Mouse (Mus musculus): Measurements from ENCODE around the gene Zfp385b. TPM values are rescaled to one million over a fixed set of nuclear protein-coding genes. Genes with fewer than 3 reads are reported as not detected.

The Zfp385b gene
- polyA plus RNA-seq, 1 experiment = 0.28 TPM

GRCm38 (mm10) chr2:77502458-77502857 is 317.0 kb downstream of the Zfp385b start:
- TF ChIP-seq TCF3 (IDR thresholded peaks at IDR 0.05; ENCODE audit: insufficient read length, low read depth) = no peak
- no peak for TF ChIP-seq MYOG (IDR thresholded peaks at IDR 0.05; ENCODE audit: control insufficient read depth in 1 of 3, insufficient read depth in 1 of 3, insufficient read length in 2 of 3, low read depth in 2 of 3)
- no peak for TF ChIP-seq CEBPB (IDR thresholded peaks at IDR 0.05; ENCODE audit: insufficient read depth, poor library complexity, severe bottlenecking)
- TF ChIP-seq POLR2A (IDR thresholded peaks at IDR 0.05; ENCODE audit: insufficient read length, low read depth) = no peak
- TF ChIP-seq TCF12 (IDR thresholded peaks at IDR 0.05; ENCODE audit: insufficient read depth, poor library complexity, severe bottlenecking) = no peak
- no peak for TF ChIP-seq MAX (IDR thresholded peaks at IDR 0.05; ENCODE audit: low read depth)
- no peak for TF ChIP-seq SRF (IDR thresholded peaks at IDR 0.05; ENCODE audit: control insufficient read depth, insufficient read length, low read depth)
- no peak for TF ChIP-seq POLR2AphosphoS2 (IDR thresholded peaks at IDR 0.05; ENCODE audit: insufficient read length, low read depth)
- TF ChIP-seq MYOD1 (IDR thresholded peaks at IDR 0.05; ENCODE audit: control insufficient read depth in 1 of 3, insufficient read length in 2 of 3, low read depth in 2 of 3) = no peak
- TF ChIP-seq USF1 (IDR thresholded peaks at IDR 0.05; ENCODE audit: low read depth) = no peak
- TF ChIP-seq E2F4 (IDR thresholded peaks at IDR 0.05; ENCODE audit: insufficient read depth) = no peak
- no peak for TF ChIP-seq REST (IDR thresholded peaks at IDR 0.05; ENCODE audit: insufficient read depth, insufficient read length)
- no peak overlapping the region for H3ac ChIP-seq (ENCODE audit: control insufficient read depth, insufficient read length)
- no peak overlapping the region for H3K4me3 ChIP-seq
- peaks cover 4% of the 10 kb centered on the region for H3K27me3 ChIP-seq (ENCODE audit: control insufficient read depth, insufficient read depth, insufficient read length)
- no peaks in the 10 kb centered on the region for H3K36me3 ChIP-seq (ENCODE audit: control insufficient read depth, insufficient read depth)
- no peaks in the 10 kb centered on the region for H3K79me2 ChIP-seq (ENCODE audit: control insufficient read depth, insufficient read depth)
- H3K4me2 ChIP-seq (ENCODE audit: low read depth) = no peak overlapping the region

- no peak overlapping the region for H3ac ChIP-seq (ENCODE audit: control insufficient read depth, insufficient read length)
- H3K79me2 ChIP-seq (ENCODE audit: control insufficient read depth, insufficient read depth) = no peaks in the 10 kb centered on the region
- peaks cover 4% of the 10 kb centered on the region for H3K27me3 ChIP-seq (ENCODE audit: control insufficient read depth, insufficient read depth, insufficient read length)
- TF ChIP-seq POLR2A (IDR thresholded peaks at IDR 0.05; ENCODE audit: insufficient read length, low read depth) = no peak
- no peak for TF ChIP-seq POLR2AphosphoS2 (IDR thresholded peaks at IDR 0.05; ENCODE audit: insufficient read length, low read depth)
- no peak for TF ChIP-seq SRF (IDR thresholded peaks at IDR 0.05; ENCODE audit: control insufficient read depth, insufficient read length, low read depth)
- TF ChIP-seq MYOG (IDR thresholded peaks at IDR 0.05; ENCODE audit: control insufficient read depth in 1 of 3, insufficient read depth in 1 of 3, insufficient read length in 2 of 3, low read depth in 2 of 3) = no peak
- TF ChIP-seq TCF3 (IDR thresholded peaks at IDR 0.05; ENCODE audit: insufficient read length, low read depth) = no peak
- TF ChIP-seq MYOD1 (IDR thresholded peaks at IDR 0.05; ENCODE audit: control insufficient read depth in 1 of 3, insufficient read length in 2 of 3, low read depth in 2 of 3) = no peak
- TF ChIP-seq USF1 (IDR thresholded peaks at IDR 0.05; ENCODE audit: low read depth) = no peak
- no peak for TF ChIP-seq TCF12 (IDR thresholded peaks at IDR 0.05; ENCODE audit: insufficient read depth, poor library complexity, severe bottlenecking)
- TF ChIP-seq CEBPB (IDR thresholded peaks at IDR 0.05; ENCODE audit: insufficient read depth, poor library complexity, severe bottlenecking) = no peak
- no peak for TF ChIP-seq E2F4 (IDR thresholded peaks at IDR 0.05; ENCODE audit: insufficient read depth)
- TF ChIP-seq MAX (IDR thresholded peaks at IDR 0.05; ENCODE audit: low read depth) = no peak
- no peak overlapping the region for H3K4me3 ChIP-seq
- no peak overlapping the region for H3K4me2 ChIP-seq (ENCODE audit: low read depth)
- no peaks in the 10 kb centered on the region for H3K36me3 ChIP-seq (ENCODE audit: control insufficient read depth, insufficient read depth)
Observed at GRCm38 (mm10) chr2:77500480-77500879, 319.0 kb downstream of the Zfp385b start.

- Histone ChIP-seq H3K36me3 (ENCODE audit: control insufficient read depth, insufficient read depth) (no peaks in the 10 kb centered on the region), H3ac (ENCODE audit: control insufficient read depth, insufficient read length) (no peak overlapping the region), H3K79me2 (ENCODE audit: control insufficient read depth, insufficient read depth) (no peaks in the 10 kb centered on the region), H3K4me3 (no peak overlapping the region), H3K4me2 (ENCODE audit: low read depth) (no peak overlapping the region), H3K27me3 (ENCODE audit: control insufficient read depth, insufficient read depth, insufficient read length) (peaks cover 4% of the 10 kb centered on the region)
- no peak for TF ChIP-seq TCF12 (IDR thresholded peaks at IDR 0.05; ENCODE audit: insufficient read depth, poor library complexity, severe bottlenecking)
- no peak for TF ChIP-seq MAX (IDR thresholded peaks at IDR 0.05; ENCODE audit: low read depth)
- TF ChIP-seq POLR2A (IDR thresholded peaks at IDR 0.05; ENCODE audit: insufficient read length, low read depth) = no peak
- TF ChIP-seq CEBPB (IDR thresholded peaks at IDR 0.05; ENCODE audit: insufficient read depth, poor library complexity, severe bottlenecking) = no peak
- no peak for TF ChIP-seq SRF (IDR thresholded peaks at IDR 0.05; ENCODE audit: control insufficient read depth, insufficient read length, low read depth)
- TF ChIP-seq TCF3 (IDR thresholded peaks at IDR 0.05; ENCODE audit: insufficient read length, low read depth) = no peak
- TF ChIP-seq E2F4 (IDR thresholded peaks at IDR 0.05; ENCODE audit: insufficient read depth) = no peak
- no peak for TF ChIP-seq MYOG (IDR thresholded peaks at IDR 0.05; ENCODE audit: control insufficient read depth in 1 of 3, insufficient read depth in 1 of 3, insufficient read length in 2 of 3, low read depth in 2 of 3)
Observed at GRCm38 (mm10) chr2:77498379-77498778, 321.1 kb downstream of the Zfp385b start.

- no peak overlapping the region for H3K4me2 ChIP-seq (ENCODE audit: low read depth)
- TF ChIP-seq CEBPB (IDR thresholded peaks at IDR 0.05; ENCODE audit: insufficient read depth, poor library complexity, severe bottlenecking) = no peak
- no peak for TF ChIP-seq POLR2AphosphoS2 (IDR thresholded peaks at IDR 0.05; ENCODE audit: insufficient read length, low read depth)
- no peak for TF ChIP-seq TCF3 (IDR thresholded peaks at IDR 0.05; ENCODE audit: insufficient read length, low read depth)
- TF ChIP-seq POLR2A (IDR thresholded peaks at IDR 0.05; ENCODE audit: insufficient read length, low read depth) = no peak
- TF ChIP-seq SRF (IDR thresholded peaks at IDR 0.05; ENCODE audit: control insufficient read depth, insufficient read length, low read depth) = no peak
- no peak for TF ChIP-seq MYOG (IDR thresholded peaks at IDR 0.05; ENCODE audit: control insufficient read depth in 1 of 3, insufficient read depth in 1 of 3, insufficient read length in 2 of 3, low read depth in 2 of 3)
- no peak for TF ChIP-seq TCF12 (IDR thresholded peaks at IDR 0.05; ENCODE audit: insufficient read depth, poor library complexity, severe bottlenecking)
- TF ChIP-seq MYOD1 (IDR thresholded peaks at IDR 0.05; ENCODE audit: control insufficient read depth in 1 of 3, insufficient read length in 2 of 3, low read depth in 2 of 3) = no peak
- TF ChIP-seq E2F4 (IDR thresholded peaks at IDR 0.05; ENCODE audit: insufficient read depth) = no peak
- no peak for TF ChIP-seq USF1 (IDR thresholded peaks at IDR 0.05; ENCODE audit: low read depth)
- H3K27me3 ChIP-seq (ENCODE audit: control insufficient read depth, insufficient read depth, insufficient read length) = peaks cover 4% of the 10 kb centered on the region
- no peaks in the 10 kb centered on the region for H3K79me2 ChIP-seq (ENCODE audit: control insufficient read depth, insufficient read depth)
- H3K36me3 ChIP-seq (ENCODE audit: control insufficient read depth, insufficient read depth) = no peaks in the 10 kb centered on the region
- no peak overlapping the region for H3K4me3 ChIP-seq
- no peak overlapping the region for H3ac ChIP-seq (ENCODE audit: control insufficient read depth, insufficient read length)
Observed at GRCm38 (mm10) chr2:77497942-77498341, 321.5 kb downstream of the Zfp385b start.
